Mouse (Mus musculus) right cerebral cortex, adult 2 months (tissue): ENCODE measurements around the gene Smarcd1.

Source experiments
- DNase-seq, 2 experiments: peaks; one replicate each; pipeline ENCODE4 v3.0.0; 2021 to 2022; ENCODE audit warnings: low spot score in 2 of 2

The Smarcd1 gene

GRCm38 (mm10) chr15:99701999-99702900 is at the start of gene Smarcd1:
Smarcd1 (plus strand) TSS chr15:99702129.
- DNase-seq = peak; percentile 94 to 97

GRCm38 (mm10) chr15:99653291-99653690 is 48.6 kb upstream of the Smarcd1 start:
- no peak for DNase-seq

- peak in 1 of 2 experiments; percentile 27 for DNase-seq
These were observed 48.1 kb upstream of the Smarcd1 start for GRCm38 (mm10) chr15:99653876-99654275.

- DNase-seq = no peak
These were observed 46.0 kb upstream of the Smarcd1 start for GRCm38 (mm10) chr15:99655956-99656355.

GRCm38 (mm10) chr15:99658437-99658836 is 43.5 kb upstream of the Smarcd1 start:
- DNase-seq = no peak

- DNase-seq = peak in 1 of 2 experiments; percentile 31
These were observed 40.7 kb upstream of the Smarcd1 start for GRCm38 (mm10) chr15:99661121-99661830.

- DNase-seq = no peak
These were observed 39.6 kb upstream of the Smarcd1 start for GRCm38 (mm10) chr15:99662371-99662770.

- DNase-seq = peak in 1 of 2 experiments; percentile 46
These were observed 37.8 kb upstream of the Smarcd1 start for GRCm38 (mm10) chr15:99663964-99664599.

GRCm38 (mm10) chr15:99664600-99665451 is 37.1 kb upstream of the Smarcd1 start:
- peak; percentile 69 to 76 for DNase-seq

- DNase-seq = no peak
These were observed 34.4 kb upstream of the Smarcd1 start for GRCm38 (mm10) chr15:99667544-99667943.

- DNase-seq = peak; percentile 81 to 83
These were observed 33.0 kb upstream of the Smarcd1 start for GRCm38 (mm10) chr15:99668881-99669280.

GRCm38 (mm10) chr15:99669392-99669791 is 32.5 kb upstream of the Smarcd1 start:
- no peak for DNase-seq

GRCm38 (mm10) chr15:99670154-99670821 is 31.6 kb upstream of the Smarcd1 start, which contains the start of gene Asic1:
Asic1 (plus strand) TSS chr15:99670368.
- peak; percentile 68 to 79 for DNase-seq

- peak in 1 of 2 experiments; percentile 35 for DNase-seq
These were observed 30.8 kb upstream of the Smarcd1 start for GRCm38 (mm10) chr15:99670964-99671670.

GRCm38 (mm10) chr15:99671783-99672182 is 30.1 kb upstream of the Smarcd1 start:
- peak in 1 of 2 experiments; percentile 39 for DNase-seq

GRCm38 (mm10) chr15:99674866-99675265 is 27.1 kb upstream of the Smarcd1 start:
- DNase-seq = no peak

- DNase-seq = no peak
These were observed 24.8 kb upstream of the Smarcd1 start for GRCm38 (mm10) chr15:99677089-99677488.

- DNase-seq = no peak
These were observed 23.7 kb upstream of the Smarcd1 start for GRCm38 (mm10) chr15:99678063-99678800.

- no peak for DNase-seq
These were observed 22.9 kb upstream of the Smarcd1 start for GRCm38 (mm10) chr15:99679008-99679407.
